Mouse (Mus musculus): ENCODE measurements around the gene Chmp2a. TPM values are rescaled to one million over a fixed set of nuclear protein-coding genes. Genes with fewer than 3 reads are reported as not detected.

Gene Chmp2a
- polyA plus RNA-seq, 1 experiment from 2014 or later = 152 TPM

GRCm38 (mm10) chr7:12993148-12993547, 41.5 kb downstream of the Chmp2a start:
- no peaks in the 10 kb centered on the region for H3K36me3 ChIP-seq
- H3K9ac ChIP-seq = no peak overlapping the region
- H3K4me2 ChIP-seq (replicated peaks) = no peak overlapping the region
- H3K27me3 ChIP-seq = no peaks in the 10 kb centered on the region
- H3K9me3 ChIP-seq (replicated peaks) = no peaks in the 10 kb centered on the region
- no peak for ATAC-seq (ENCODE audit: low FRiP score)
- no peak overlapping the region for H3K27ac ChIP-seq
- WGBS = 90% methylated on average over 10 of the region's 10 CpGs
- no peak overlapping the region for H3K4me3 ChIP-seq
- no peaks in the 10 kb centered on the region for H3K4me1 ChIP-seq

- H3K36me3 ChIP-seq = no peaks in the 10 kb centered on the region
- H3K27me3 ChIP-seq = no peaks in the 10 kb centered on the region
- no peaks in the 10 kb centered on the region for H3K4me1 ChIP-seq
- no peaks in the 10 kb centered on the region for H3K9me3 ChIP-seq (replicated peaks)
- no peak overlapping the region for H3K9ac ChIP-seq
- ATAC-seq (ENCODE audit: low FRiP score) = no peak
- no peak overlapping the region for H3K4me2 ChIP-seq (replicated peaks)
- H3K4me3 ChIP-seq = no peak overlapping the region
- H3K27ac ChIP-seq = no peak overlapping the region
- WGBS = 6% methylated on average over 3 of the region's 3 CpGs
These were observed 42.4 kb downstream of the Chmp2a start for GRCm38 (mm10) chr7:12992222-12992621.

DNA sequence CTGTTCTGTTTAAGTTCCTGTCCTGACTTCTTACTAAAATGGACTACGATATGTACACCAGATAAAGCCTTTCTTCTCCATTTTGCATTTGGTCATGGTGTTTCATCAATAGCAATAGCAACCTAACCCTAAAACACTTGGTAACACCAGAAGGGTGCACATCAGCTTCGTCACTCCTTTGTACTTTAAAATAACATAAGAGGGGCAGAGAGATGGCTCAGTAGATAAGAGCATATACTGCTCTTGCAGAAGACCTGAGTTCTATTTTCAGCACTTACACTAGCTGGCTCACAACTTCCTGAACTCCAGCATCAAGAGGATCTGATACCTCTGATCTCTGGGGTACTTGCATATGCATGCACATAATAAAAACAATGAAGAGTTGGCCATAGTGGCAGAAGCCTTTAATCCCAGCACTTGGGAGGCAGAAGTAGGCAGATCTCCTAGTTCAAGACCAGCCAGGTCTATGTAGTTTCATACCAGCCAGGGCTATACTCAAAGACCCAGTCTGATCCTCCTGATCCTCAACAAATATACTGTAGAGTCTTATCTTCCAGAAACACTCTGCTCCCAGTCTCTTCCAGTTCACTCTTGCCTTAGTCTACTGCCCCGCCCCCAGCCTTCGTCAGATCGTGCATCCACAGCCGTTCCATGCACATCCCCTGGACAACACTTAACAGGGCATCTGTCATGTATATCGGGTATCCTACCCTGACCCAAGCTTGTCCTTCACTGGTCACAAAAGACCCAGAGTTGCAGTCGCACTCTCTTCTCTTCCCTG, 47.0 kb downstream of the Chmp2a start:
- Histone ChIP-seq H3K9me3 (replicated peaks) (no peaks in the 10 kb centered on the region), H3K4me3 (no peak overlapping the region), H3K27me3 (no peaks in the 10 kb centered on the region), H3K4me1 (no peaks in the 10 kb centered on the region), H3K9ac (no peak overlapping the region), H3K4me2 (replicated peaks) (no peak overlapping the region), H3K36me3 (peaks cover under 1% of the 10 kb centered on the region; the same call in 1 of the 2 replicates), H3K27ac (no peak overlapping the region)
- WGBS = 82% methylated on average over 8 of the region's 8 CpGs
- ATAC-seq (ENCODE audit: low FRiP score) = no peak

DNA sequence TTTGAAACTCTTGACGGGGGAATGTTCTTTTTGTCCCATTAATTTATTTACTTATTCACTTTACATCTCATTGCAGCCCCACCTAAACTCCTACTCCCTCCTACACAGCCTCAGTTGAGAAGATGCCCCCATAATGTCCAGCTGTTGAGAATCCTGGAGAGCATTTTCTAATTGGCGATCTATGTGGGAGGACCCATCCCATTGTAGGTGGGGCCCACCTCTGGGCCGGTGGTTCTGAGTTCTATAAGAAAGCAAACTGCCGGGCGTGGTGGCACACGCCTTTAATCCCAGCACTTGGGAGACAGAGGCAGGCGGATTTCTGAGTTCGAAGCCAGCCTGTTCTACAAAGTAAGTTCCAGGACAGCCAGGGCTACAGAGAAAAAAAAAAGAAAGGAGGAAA, 47.7 kb downstream of the Chmp2a start:
- no peaks in the 10 kb centered on the region for H3K9me3 ChIP-seq (replicated peaks)
- no peak overlapping the region for H3K4me3 ChIP-seq
- no peak overlapping the region for H3K27ac ChIP-seq
- H3K4me1 ChIP-seq = no peaks in the 10 kb centered on the region
- peaks cover 7% of the 10 kb centered on the region; the same call in 1 of the 2 replicates for H3K36me3 ChIP-seq
- no peak for ATAC-seq (ENCODE audit: low FRiP score)
- 82% methylated on average over 8 of the region's 8 CpGs for WGBS
- H3K9ac ChIP-seq = no peak overlapping the region
- no peaks in the 10 kb centered on the region for H3K27me3 ChIP-seq
- H3K4me2 ChIP-seq (replicated peaks) = no peak overlapping the region

DNA sequence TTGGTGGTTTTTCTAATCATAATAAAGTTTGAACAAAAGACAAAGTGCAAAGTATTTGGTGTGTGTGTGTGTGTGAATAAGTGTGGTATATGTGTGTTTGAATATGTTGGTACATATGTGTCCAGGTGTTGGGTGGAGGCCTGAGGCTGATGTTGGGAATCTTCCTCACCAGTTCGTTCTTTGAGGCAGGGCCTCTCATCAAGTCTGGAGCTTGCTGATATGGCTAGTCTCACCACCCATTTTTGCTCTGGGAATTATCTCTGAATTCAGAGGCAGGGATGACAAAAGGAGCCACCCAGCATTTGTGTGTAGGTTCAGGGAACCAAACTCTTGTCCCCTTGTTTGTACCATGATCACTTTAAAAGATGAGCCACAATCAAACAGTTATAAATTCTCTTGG, 48.9 kb downstream of the Chmp2a start:
- H3K9me3 ChIP-seq (replicated peaks) = no peaks in the 10 kb centered on the region
- H3K27ac ChIP-seq = no peak overlapping the region
- H3K4me1 ChIP-seq = no peaks in the 10 kb centered on the region
- H3K4me3 ChIP-seq = no peak overlapping the region
- H3K27me3 ChIP-seq = no peaks in the 10 kb centered on the region
- ATAC-seq (ENCODE audit: low FRiP score) = no peak
- peaks cover 10% of the 10 kb centered on the region; the same call in 1 of the 2 replicates for H3K36me3 ChIP-seq
- no peak overlapping the region for H3K4me2 ChIP-seq (replicated peaks)
- WGBS = 94% methylated on average over 1 of the region's 1 CpGs
- no peak overlapping the region for H3K9ac ChIP-seq

Other genes starting within 250 kb of the Chmp2a start
- gene Zscan18, start 231.2 kb downstream of the Chmp2a start, polyA plus RNA-seq (2016; fragmentation: Nextera tagmentation; extraction: Ambion mirVana) = 17.7 and 18.9 TPM in 2 replicates
- gene Zfp329, start 215.9 kb downstream of the Chmp2a start, polyA plus RNA-seq (2016; fragmentation: Nextera tagmentation; extraction: Ambion mirVana) = 26.6 TPM in 2 replicates
- 33.7 and 34.8 TPM in 2 replicates for gene Zfp110, start 200.0 kb downstream of the Chmp2a start, polyA plus RNA-seq (2016; fragmentation: Nextera tagmentation; extraction: Ambion mirVana)
- 6.2 and 6.4 TPM in 2 replicates for gene Zfp128, start 153.6 kb downstream of the Chmp2a start, polyA plus RNA-seq (2016; fragmentation: Nextera tagmentation; extraction: Ambion mirVana)
- gene Zscan22, start 137.0 kb downstream of the Chmp2a start, polyA plus RNA-seq (2016; fragmentation: Nextera tagmentation; extraction: Ambion mirVana) = 13.0 and 14.5 TPM in 2 replicates
- 497 and 613 TPM in 2 replicates for gene Rps5, start 112.5 kb downstream of the Chmp2a start, polyA plus RNA-seq (2016; fragmentation: Nextera tagmentation; extraction: Ambion mirVana)
- gene Rnf225, start 107.4 kb downstream of the Chmp2a start, polyA plus RNA-seq (2016; fragmentation: Nextera tagmentation; extraction: Ambion mirVana) = 0.63 and 0.72 TPM in 2 replicates
- 14.5 and 15.2 TPM in 2 replicates for gene Zfp324, start 69.0 kb downstream of the Chmp2a start, polyA plus RNA-seq (2016; fragmentation: Nextera tagmentation; extraction: Ambion mirVana)
- gene Zfp446, start 57.0 kb downstream of the Chmp2a start, polyA plus RNA-seq (2016; fragmentation: Nextera tagmentation; extraction: Ambion mirVana) = 14.8 and 16.2 TPM in 2 replicates
- 0.26 TPM in 2 replicates for gene Slc27a5, start 36.6 kb downstream of the Chmp2a start, polyA plus RNA-seq (2016; fragmentation: Nextera tagmentation; extraction: Ambion mirVana)
- 356 and 380 TPM in 2 replicates for gene Trim28, start 35.7 kb downstream of the Chmp2a start, polyA plus RNA-seq (2016; fragmentation: Nextera tagmentation; extraction: Ambion mirVana)
- gene Zbtb45, start 24.8 kb downstream of the Chmp2a start, polyA plus RNA-seq (2016; fragmentation: Nextera tagmentation; extraction: Ambion mirVana) = 32.6 and 35.0 TPM in 2 replicates
- gene Ube2m, start 3.5 kb upstream of the Chmp2a start, polyA plus RNA-seq (2016; fragmentation: Nextera tagmentation; extraction: Ambion mirVana) = 173 and 180 TPM in 2 replicates
- 4.9 and 5.7 TPM in 2 replicates for gene Mzf1, start 20.0 kb upstream of the Chmp2a start, polyA plus RNA-seq (2016; fragmentation: Nextera tagmentation; extraction: Ambion mirVana)
- gene Vmn1r85, start 60.4 kb upstream of the Chmp2a start, polyA plus RNA-seq (2016; fragmentation: Nextera tagmentation; extraction: Ambion mirVana) = not detected in 2 replicates
- not detected in 2 replicates for gene Vmn1r86, start 85.1 kb upstream of the Chmp2a start, polyA plus RNA-seq (2016; fragmentation: Nextera tagmentation; extraction: Ambion mirVana)
- not detected in 2 replicates for gene Vmn1r87, start 105.3 kb upstream of the Chmp2a start, polyA plus RNA-seq (2016; fragmentation: Nextera tagmentation; extraction: Ambion mirVana)
- not detected in 2 replicates for gene Vmn1r88, start 124.8 kb upstream of the Chmp2a start, polyA plus RNA-seq (2016; fragmentation: Nextera tagmentation; extraction: Ambion mirVana)
- not detected in 2 replicates for gene Vmn1r89, start 178.2 kb upstream of the Chmp2a start, polyA plus RNA-seq (2016; fragmentation: Nextera tagmentation; extraction: Ambion mirVana)
- 74.2 and 78.5 TPM in 2 replicates for gene Lig1, start 242.5 kb upstream of the Chmp2a start, polyA plus RNA-seq (2016; fragmentation: Nextera tagmentation; extraction: Ambion mirVana)
- 17.3 and 19.0 TPM in 2 replicates for gene Zswim9, start 243.9 kb upstream of the Chmp2a start, polyA plus RNA-seq (2016; fragmentation: Nextera tagmentation; extraction: Ambion mirVana)